Mouse (Mus musculus): ENCODE data around the gene A630076J17Rik. TPM values are rescaled to one million over a fixed set of nuclear protein-coding genes. Genes with fewer than 3 reads are reported as not detected.

Gene A630076J17Rik
- polyA plus RNA-seq, 1 experiment = not detected

GRCm38 (mm10) chr3:107225820-107226219, 4.6 kb upstream of the A630076J17Rik start:
- DNase-seq (ENCODE audit: low read depth, low spot score) = no peak
- WGBS = 79% methylated on average over 5 of the region's 5 CpGs

GRCm38 (mm10) chr3:107229221-107229620, 1.2 kb upstream of the A630076J17Rik start:
- 62% methylated on average over 5 of the region's 5 CpGs for WGBS
- DNase-seq (ENCODE audit: low read depth, low spot score) = no peak

- no peak for DNase-seq (ENCODE audit: low read depth, low spot score)
- WGBS = 19% methylated on average over 5 of the region's 5 CpGs
Observed at GRCm38 (mm10) chr3:107229822-107230221, 592 bp upstream of the A630076J17Rik start.

- no peak for DNase-seq (ENCODE audit: low read depth, low spot score)
- 53% methylated on average over 4 of the region's 4 CpGs for WGBS
Observed at GRCm38 (mm10) chr3:107231202-107231601, 788 bp downstream of the A630076J17Rik start.

GRCm38 (mm10) chr3:107233351-107233813, 3.0 kb downstream of the A630076J17Rik start:
- peak; percentile 83 for DNase-seq (ENCODE audit: low read depth, low spot score)
- WGBS = 8% methylated on average over 11 of the region's 11 CpGs

- WGBS = 32% methylated on average over 2 of the region's 2 CpGs
- DNase-seq (ENCODE audit: low read depth, low spot score) = no peak
Observed at GRCm38 (mm10) chr3:107233945-107234344, 3.5 kb downstream of the A630076J17Rik start.

GRCm38 (mm10) chr3:107238051-107238450, 7.6 kb downstream of the A630076J17Rik start:
- DNase-seq (ENCODE audit: low read depth, low spot score) = no peak
- 65% methylated on average over 2 of the region's 2 CpGs for WGBS

- DNase-seq (ENCODE audit: low read depth, low spot score) = no peak
- 71% methylated on average over 8 of the region's 8 CpGs for WGBS
Observed at GRCm38 (mm10) chr3:107238471-107238980, 8.1 kb downstream of the A630076J17Rik start.

GRCm38 (mm10) chr3:107239607-107240006, 9.2 kb downstream of the A630076J17Rik start, which contains the start of gene Prok1:
Prok1 (minus strand) TSS chr3:107239707.
- no peak for DNase-seq (ENCODE audit: low read depth, low spot score)
- 83% methylated on average over 9 of the region's 9 CpGs for WGBS

- WGBS = 39% methylated on average over 14 of the region's 14 CpGs
- no peak for DNase-seq (ENCODE audit: low read depth, low spot score)
Observed at GRCm38 (mm10) chr3:107241389-107242094, 11.1 kb downstream of the A630076J17Rik start.

- WGBS = 76% methylated on average over 6 of the region's 6 CpGs
- DNase-seq (ENCODE audit: low read depth, low spot score) = no peak
Observed at GRCm38 (mm10) chr3:107246876-107247275, 16.5 kb downstream of the A630076J17Rik start.

- no peak for DNase-seq (ENCODE audit: low read depth, low spot score)
- 42% methylated on average over 3 of the region's 3 CpGs for WGBS
Observed at GRCm38 (mm10) chr3:107249042-107249441, 18.6 kb downstream of the A630076J17Rik start.

GRCm38 (mm10) chr3:107250320-107250719, 19.9 kb downstream of the A630076J17Rik start:
- DNase-seq (ENCODE audit: low read depth, low spot score) = no peak
- 24% methylated on average over 2 of the region's 2 CpGs for WGBS

GRCm38 (mm10) chr3:107252035-107252434, 21.6 kb downstream of the A630076J17Rik start:
- DNase-seq (ENCODE audit: low read depth, low spot score) = no peak
- WGBS = 52% methylated on average over 4 of the region's 4 CpGs

- WGBS = 60% methylated on average over 5 of the region's 5 CpGs
- no peak for DNase-seq (ENCODE audit: low read depth, low spot score)
Observed at GRCm38 (mm10) chr3:107253925-107254324, 23.5 kb downstream of the A630076J17Rik start.

- no peak for DNase-seq (ENCODE audit: low read depth, low spot score)
- 70% methylated on average over 3 of the region's 3 CpGs for WGBS
Observed at GRCm38 (mm10) chr3:107255992-107256391, 25.6 kb downstream of the A630076J17Rik start.

- 48% methylated on average over 7 of the region's 7 CpGs for WGBS
Observed at GRCm38 (mm10) chr3:107256724-107257123, 26.3 kb downstream of the A630076J17Rik start.

GRCm38 (mm10) chr3:107257924-107258323, 27.5 kb downstream of the A630076J17Rik start:
- no peak for DNase-seq (ENCODE audit: low read depth, low spot score)
- 51% methylated on average over 5 of the region's 5 CpGs for WGBS

More at GRCm38 (mm10) chr3:107256724-107257123, 26.3 kb downstream of the A630076J17Rik start:
- no peak for DNase-seq (ENCODE audit: low read depth, low spot score)

GRCm38 (mm10) chr3:107260956-107261850, 30.8 kb downstream of the A630076J17Rik start:
- 42% methylated on average over 8 of the region's 8 CpGs for WGBS
- no peak for DNase-seq (ENCODE audit: low read depth, low spot score)

GRCm38 (mm10) chr3:107261851-107262165, 31.4 kb downstream of the A630076J17Rik start:
- DNase-seq (ENCODE audit: low read depth, low spot score) = no peak

More at GRCm38 (mm10) chr3:107261851-107262165, 31.4 kb downstream of the A630076J17Rik start:
- WGBS = 25% methylated on average over 7 of the region's 7 CpGs
